Mouse (Mus musculus) adrenal gland, postnatal 10 days (tissue): ENCODE measurements at regions not wholly inside any gene's neighbourhood (a gene's known extent, or its start where the extent isn't known, plus 50 kb on each side); places are given as distances from the start of the nearest gene placed in this dataset.

ENCODE experiments used
- DNase-seq: peaks from one replicate; pipeline ENCODE4 v3.0.0; 2021; ENCODE audit warnings: mixed read lengths

- peak; percentile 26 for DNase-seq
Measured at GRCm38 (mm10) chrX:97923956-97924355, 224.6 kb upstream of the Ar start.

- no peak for DNase-seq
Measured at GRCm38 (mm10) chrX:97924361-97924760, 224.2 kb upstream of the Ar start.

DNA sequence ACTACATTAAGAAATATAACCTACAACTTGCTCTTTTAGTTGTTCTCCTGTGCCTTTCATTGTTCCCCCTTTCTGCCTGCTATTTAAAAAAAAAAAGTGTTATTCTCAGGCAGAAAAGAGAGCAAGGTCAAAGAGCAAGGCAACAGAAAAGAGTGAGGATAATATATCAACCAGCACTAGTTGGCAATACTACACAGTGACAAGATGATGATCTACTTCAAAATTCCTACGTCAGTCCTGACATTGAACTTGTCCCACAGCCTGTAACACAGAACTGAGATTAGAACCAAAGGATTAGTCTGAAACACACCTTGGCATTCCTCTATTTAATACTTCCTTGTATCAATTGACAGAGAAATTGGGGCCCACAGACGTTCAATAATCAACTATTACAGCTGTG, 222.8 kb upstream of the Ar start:
- DNase-seq, result no peak
